Mouse (Mus musculus): ENCODE measurements around the gene Tstd1.

Tstd1 gene

DNA sequence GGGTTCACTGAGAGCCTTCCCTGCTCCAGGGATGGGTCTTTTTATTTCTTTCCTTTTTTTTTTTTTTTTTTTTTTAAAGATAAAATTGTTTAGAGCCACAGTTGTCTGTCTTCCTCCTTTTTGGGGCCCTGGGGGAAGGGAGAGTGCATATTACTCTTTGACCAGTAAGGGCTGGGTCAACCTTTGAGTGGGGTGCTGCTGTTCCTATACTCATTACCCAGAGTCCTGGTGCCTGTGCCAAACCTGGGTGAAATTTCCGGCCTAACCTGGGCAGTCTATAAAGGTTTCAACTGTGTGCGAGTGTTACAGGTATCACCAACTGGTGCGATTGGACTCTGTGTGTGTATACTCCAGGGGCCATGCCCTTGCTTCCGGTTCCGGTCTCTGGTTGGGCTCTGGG, at the start of gene Tstd1:
Gene Tstd1 (plus strand): TSS at position 213 of the 400 bp plus-strand sequence.
- no peak for DNase-seq (ENCODE audit: low spot score)

DNA sequence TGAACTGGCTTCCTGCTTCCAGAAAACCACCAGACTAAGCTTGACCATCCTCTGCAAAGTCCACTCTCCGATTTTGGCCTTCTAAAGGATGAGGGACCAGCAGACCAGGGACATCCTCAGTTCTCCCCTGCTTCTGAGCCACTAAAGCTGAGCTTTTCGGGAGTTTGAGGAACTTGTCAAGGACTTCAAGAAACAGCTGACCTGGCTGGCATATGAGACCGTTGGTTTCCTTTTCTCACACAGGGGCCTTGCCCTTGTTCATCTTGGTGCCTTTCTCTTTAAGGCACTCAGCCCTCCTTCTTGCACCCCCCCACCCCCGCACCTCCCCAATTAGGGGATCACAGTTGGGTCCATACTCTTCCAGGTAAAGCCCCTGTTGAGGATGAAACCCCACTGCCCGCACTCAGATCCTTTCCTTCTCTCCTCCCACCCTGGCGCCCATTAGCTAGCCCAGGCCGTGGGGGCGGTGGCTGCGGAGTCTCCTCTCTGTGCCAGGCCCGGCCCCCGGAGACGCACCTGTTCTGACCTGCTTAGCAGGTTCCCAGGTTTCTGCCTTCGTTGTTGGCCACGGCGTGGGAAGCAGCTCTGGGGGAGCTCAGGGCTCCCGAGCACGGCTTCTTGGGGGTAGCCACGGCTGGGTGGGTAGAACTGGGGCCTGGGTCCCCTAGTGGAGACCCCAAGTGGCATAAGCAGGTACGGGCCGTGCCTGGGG, 48.7 kb upstream of the Tstd1 start, which contains the start of gene Nectin4:
Gene Nectin4 (plus strand): TSS at position 255 of the 712 bp plus-strand sequence.
- DNase-seq (ENCODE audit: low spot score) = no peak

DNA sequence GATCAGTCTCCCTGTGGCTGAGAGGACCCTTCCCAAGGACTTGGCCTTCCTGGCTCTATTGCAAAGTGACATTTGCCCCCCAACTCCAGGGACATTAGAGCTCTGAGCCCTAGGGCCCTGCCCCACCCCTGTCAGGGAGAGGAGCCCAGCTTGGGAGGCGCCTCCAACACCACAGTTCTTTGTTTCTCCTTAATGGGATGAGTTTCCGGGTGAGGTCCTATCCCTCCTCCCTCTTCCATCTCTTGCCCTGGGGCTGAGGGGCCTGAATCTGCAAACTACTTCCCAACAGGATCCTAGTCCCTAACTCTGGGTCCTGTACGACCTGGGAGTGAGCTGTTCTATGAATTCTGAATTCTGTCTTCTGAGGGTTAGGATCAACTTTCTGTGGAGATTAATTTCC, 45.8 kb upstream of the Tstd1 start:
- no peak for DNase-seq (ENCODE audit: low spot score)

DNA sequence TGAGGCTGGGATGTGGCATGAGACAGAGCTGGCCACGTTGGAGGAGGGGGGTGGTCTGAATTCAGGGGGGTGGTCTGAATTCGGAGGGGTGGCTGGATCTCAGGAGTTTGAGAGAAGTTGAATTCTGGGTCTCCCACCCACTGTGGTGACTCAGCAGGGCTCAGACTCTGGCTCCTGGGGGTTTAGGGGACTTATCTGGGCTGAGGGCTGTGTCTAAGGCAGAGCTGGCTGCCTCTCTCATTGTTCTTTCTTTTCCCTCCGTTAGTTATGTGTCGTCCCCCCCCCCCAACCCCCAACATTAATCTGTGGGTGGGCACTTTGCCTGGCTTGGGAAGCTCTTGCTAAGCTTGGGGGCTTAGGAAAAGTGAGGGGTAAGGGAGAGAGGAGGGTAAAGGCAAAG, 44.7 kb upstream of the Tstd1 start:
- no peak for DNase-seq (ENCODE audit: low spot score)

DNA sequence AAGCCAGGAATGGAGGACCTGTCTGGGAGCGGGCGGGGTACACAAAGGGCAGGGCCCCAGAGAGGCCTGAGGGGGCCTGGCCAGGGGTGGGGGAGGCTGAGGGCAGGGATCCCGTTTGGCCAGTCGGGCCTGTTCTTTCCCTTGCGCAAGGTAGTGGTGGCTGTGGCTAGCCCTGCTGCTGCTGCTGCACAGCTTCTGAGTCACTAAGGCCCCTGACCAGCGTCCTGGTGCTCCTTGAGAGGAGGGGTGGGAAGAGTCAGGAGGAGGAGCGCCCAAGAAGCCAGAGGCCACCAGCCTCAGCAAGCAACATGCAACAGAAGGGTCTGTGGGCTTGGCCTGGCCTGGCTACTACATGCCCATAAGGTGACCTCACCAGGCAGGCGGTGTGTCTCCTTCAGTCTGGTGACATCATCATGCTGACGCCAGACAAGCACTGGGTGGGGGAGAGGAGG, 43.0 kb upstream of the Tstd1 start:
- no peak for DNase-seq (ENCODE audit: low spot score)

DNA sequence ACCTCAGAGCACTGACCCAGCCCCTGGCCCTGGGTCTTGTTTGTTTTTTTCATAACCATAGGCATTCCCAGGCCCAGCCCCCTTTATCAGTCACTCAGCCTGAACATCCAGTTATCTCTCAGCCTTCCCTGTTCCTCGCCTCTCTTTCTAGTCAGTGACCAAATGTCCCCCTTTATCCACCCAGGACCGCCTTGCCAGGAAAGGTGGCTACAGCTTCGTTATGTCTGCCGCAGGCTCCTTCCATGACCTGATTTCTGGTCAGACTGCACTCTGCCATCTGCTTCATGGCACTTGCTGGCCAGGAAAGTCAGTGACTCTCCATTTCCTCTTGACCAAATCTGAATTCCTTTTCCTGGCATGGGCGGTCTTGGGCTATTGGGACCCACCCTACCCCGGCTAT, 40.4 kb upstream of the Tstd1 start:
- no peak for DNase-seq (ENCODE audit: low spot score)

DNA sequence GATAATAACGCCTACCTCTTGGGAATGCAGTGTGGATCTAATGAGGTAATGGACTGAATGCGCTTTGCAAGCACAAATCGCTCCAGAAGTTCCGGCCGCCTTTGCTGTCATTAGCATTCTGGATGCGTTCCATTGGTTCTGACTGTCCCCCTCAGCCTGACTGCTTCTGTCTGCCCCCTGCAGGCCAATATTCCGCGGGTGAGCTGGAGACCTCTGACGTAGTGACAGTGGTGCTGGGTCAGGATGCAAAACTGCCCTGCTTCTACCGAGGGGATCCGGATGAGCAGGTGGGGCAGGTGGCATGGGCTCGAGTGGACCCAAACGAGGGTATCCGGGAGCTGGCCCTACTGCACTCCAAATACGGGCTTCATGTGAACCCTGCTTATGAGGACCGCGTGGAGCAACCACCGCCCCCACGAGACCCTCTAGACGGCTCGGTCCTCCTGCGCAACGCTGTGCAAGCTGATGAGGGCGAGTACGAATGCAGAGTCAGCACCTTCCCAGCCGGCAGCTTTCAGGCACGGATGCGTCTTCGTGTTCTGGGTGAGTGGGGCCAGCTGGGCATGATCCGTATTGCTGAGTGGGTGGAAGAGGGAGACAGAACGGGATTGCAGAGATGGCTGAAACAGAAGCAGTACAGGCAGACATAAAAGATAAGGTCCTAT, 38.6 kb upstream of the Tstd1 start:
- DNase-seq (ENCODE audit: low spot score) = peak; percentile 63

DNA sequence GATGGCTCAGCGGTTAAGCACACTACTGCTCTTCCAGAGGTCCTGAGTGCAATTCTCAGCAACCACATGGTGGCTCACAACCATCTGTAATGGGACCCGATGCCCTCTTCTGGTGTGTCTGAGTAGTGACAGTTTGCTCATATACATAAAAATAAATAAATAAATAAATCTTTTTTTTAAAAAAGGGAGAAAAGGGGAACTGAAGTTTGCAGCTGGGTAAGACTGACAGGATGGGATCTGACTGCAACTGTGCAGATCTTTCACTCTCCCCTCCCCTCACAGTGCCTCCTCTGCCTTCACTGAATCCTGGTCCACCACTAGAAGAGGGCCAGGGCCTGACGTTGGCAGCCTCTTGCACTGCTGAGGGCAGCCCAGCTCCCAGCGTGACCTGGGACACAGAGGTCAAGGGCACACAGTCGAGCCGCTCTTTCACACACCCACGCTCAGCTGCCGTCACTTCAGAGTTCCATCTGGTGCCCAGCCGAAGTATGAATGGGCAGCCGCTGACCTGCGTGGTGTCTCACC, 36.5 kb upstream of the Tstd1 start:
- no peak for DNase-seq (ENCODE audit: low spot score)

DNA sequence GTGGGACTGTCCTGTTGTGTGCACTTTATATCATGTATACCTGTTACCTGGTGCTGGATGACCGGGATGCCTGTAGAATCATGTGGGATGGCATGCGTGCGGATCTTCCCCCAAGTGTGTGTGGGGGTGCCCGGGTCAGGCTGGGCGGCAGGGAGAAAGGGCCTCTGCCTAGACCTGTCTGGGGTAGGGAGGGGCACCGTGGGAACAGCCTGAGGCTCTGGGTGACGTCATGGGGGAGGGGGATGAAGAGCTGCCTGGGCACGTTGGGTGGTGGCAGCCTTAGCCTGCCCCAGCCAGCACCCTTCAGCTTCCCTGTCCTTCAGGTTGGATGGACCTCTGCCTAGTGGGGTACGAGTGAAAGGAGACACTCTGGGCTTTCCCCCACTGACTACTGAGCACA, 34.3 kb upstream of the Tstd1 start:
- no peak for DNase-seq (ENCODE audit: low spot score)

DNA sequence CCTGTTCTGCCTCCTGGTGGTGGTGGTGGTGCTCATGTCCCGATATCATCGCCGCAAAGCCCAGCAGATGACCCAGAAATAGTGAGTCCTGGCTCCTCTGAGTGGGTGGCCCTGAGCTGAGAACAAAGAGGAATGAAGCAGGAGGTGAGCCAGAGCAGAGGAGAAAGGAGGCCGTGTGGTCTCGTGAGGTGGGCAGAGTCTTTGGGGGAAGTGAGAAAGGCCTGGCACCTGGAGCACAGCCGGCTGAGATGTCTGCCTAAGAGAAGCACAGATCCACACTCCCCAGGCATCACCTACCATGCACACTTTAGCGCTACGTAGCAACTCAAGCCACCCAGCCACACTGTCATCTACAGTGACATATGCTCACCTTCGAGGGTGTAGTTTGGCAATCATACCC, 33.5 kb upstream of the Tstd1 start:
- DNase-seq (ENCODE audit: low spot score) = no peak

DNA sequence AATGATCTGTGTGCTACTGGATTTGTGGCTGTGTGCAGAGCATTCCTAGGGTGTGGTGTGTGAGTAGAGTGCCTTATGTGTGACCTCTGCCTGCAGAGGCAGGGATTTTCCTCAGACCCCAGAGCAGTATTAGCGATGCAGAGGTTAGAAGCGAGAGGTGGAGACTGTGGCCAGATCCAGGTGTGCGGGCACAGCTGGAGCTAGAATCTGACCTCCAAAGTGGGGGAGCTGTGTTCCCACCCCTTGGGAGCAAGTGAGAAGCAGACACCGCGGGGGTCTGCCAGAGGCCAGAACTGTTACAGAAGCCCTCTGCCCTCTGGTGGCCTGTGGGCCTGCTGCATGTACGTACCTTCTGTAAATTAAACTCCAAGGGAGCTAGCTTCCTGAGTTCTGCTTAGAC, 31.6 kb upstream of the Tstd1 start:
- no peak for DNase-seq (ENCODE audit: low spot score)

DNA sequence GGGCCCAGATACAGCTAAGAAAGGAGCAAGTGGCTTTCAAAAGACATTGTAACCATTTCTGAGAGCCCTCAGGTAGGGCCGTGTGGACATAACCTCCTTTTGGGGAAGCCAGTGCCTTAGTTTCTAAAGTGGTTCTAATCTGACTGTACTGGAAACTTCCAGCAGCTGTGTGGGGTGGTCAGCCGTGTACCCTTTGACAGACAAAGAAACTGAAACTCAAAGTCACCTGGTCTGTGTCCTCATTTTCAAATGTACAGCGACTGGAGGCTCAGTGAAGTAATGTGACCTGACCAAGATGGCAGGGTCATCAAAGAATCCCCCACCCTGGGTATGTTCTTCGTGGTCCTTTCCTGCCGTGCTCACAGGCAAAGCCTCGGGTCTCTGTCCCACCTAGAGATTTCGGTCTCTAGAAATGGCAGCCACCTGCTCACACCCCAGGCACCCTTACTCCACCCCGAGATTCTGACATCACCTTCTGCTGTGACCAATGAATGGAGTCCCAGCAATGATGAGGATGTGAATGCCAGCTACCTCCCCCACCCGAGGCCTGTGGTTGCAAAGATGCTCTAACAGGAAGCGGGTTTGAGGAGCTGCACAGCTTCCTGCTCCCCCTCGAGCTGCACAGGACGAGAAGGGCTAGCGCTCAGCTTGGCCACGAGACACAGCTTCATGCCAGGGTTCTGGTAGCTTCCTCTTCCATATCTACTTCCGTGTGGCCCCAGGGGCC, 30.1 kb upstream of the Tstd1 start, which contains the start of gene Arhgap30:
Gene Arhgap30 (plus strand): TSS at position 579 of the 727 bp plus-strand sequence.
- no peak for DNase-seq (ENCODE audit: low spot score)

DNA sequence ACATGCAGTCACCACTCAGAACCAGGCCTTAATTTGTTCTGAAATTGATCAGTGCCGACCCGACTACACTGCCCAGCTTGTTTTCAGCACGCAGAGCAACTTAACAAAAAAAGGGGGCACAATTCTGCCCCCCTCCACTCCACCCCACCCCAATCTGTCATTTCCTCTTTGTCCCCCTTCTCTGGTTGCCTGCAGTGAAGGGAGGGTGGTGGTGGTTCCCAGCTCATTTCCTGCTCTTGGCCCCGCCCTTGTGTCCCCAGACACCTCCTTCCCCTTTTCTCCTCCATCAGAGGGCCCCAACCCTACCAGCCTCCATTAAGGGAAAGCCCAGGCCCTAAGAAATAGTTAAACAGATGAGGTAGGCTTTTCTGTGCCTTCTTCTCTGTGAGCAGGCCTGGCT, 28.6 kb upstream of the Tstd1 start:
- DNase-seq (ENCODE audit: low spot score) = no peak

DNA sequence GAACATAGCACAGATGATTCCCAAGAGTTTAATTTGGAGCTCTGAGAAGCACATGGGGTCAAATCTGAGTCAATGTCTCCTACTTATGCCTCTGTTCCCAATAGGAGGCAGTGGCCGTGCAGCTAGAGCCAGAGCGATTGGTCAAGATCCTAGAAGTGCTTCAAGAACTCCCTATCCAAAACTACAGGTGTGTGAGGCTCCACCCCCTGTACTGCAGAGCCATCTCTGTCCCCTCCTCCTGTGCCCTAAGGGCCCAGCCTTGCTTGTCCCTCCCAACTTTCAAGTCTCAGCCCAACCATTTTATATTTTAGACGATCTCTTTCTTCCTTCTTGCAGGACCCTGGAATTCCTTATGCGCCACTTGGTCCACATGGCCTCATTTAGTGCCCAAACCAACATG, 16.9 kb upstream of the Tstd1 start:
- no peak for DNase-seq (ENCODE audit: low spot score)

DNA sequence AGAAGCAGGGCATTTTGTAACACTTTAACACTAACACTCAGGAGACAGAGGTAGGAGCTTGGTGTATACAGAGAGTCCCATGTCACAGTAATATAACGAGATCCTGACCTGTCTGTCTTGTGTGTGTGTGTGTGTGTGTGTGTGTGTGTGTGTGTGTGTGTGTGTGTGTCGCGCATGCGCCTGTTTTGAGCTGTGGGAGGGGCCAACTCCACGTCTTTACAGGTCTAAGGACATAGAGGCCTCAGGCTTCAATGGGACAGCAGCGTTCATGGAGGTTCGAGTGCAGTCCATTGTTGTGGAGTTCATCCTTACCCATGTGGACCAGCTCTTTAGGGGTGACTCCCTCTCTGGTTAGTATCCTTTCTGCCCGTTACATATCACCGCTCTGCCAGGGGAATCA, 15.7 kb upstream of the Tstd1 start:
- DNase-seq (ENCODE audit: low spot score) = no peak

DNA sequence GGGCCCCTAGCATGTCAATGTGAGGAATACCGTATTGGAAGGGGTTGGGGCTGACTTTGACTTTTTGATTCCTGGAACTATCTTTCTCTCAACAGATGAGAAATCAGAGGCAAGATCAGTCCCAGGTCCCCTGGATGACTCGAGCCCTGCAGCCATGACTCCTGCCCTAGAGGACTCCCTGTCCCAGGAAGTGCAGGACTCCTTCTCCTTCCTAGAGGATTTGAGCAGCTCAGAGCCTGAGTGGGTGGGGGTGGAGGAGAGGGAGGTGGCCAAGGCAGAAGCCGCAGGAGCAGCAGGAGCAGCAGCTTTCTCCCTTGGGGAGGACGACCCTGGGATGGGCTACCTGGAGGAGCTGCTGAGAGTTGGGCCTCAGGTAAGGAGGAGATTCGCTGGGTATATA, 11.4 kb upstream of the Tstd1 start:
- DNase-seq (ENCODE audit: low spot score) = no peak

DNA sequence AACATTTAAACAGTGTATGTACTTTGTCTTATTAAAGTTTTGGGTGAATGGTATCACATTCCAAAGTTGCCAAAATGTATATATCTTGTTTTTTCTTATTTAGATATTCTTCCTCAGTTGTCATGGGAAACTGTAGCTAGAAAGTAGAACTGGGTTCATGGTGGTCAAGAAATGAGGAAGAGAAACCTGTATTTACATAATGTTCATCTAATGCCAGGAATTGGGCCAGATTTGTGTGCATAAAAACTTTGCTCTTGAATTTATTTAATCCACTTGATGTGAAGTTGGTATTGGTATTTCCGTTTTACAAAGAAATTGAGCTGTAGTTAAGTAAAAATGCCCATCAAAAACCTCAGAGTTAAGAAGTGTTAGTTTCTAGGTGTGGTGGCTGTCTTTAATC, 8.4 kb upstream of the Tstd1 start:
- no peak for DNase-seq (ENCODE audit: low spot score)

DNA sequence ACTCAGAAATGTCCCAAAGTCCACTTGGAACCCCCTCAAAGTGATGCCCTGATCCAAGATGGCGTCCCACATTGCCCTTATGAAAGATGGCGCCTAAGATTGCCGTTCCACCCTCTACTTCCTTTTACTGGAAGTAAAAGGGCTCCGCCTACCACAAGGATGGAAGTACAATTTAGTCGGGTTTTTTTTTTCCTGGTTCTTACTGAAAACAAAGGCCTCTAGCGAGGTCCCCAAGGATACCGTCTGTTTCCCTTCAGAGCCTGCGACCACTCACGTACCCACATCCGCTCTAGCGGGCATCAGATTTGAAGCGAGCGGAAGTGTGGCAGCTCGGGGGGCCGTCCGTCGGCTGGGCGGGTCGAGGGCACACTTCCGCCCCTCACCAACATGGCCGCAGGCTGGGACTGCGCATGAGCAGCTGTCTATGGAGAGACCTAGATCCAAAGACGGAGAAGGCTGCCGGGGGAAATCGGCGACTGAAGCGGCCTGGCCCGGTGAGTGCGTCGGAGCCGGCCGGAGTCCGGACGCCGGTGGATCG, 7.7 kb upstream of the Tstd1 start, which contains the start of gene Usf1:
Gene Usf1 (plus strand): TSS at position 367 of the 538 bp plus-strand sequence.
- peak; percentile 93 for DNase-seq (ENCODE audit: low spot score)

DNA sequence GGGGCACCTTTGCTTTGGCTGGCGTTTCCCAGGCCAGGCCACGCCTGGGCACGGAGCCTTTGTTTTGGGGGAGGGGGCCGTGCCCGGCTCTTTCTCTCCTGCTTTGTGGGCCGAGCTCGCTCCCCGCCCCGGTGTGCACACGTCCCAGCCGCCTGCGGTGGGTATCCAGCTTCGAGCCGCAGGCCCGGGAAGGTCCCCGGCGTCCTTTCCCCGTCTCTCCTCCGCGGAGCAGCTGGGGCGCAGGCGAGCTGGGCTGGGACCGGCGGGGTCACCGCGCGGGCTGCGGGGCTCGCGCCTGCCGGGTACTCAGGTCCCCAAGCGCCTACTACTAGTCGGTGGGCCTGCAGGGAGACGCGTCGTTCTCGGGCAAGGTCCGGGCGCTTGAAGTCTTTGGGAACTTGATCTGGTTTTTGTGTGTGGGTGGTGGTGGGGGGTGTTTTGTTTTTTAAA, 7.2 kb upstream of the Tstd1 start:
- DNase-seq (ENCODE audit: low spot score) = no peak

DNA sequence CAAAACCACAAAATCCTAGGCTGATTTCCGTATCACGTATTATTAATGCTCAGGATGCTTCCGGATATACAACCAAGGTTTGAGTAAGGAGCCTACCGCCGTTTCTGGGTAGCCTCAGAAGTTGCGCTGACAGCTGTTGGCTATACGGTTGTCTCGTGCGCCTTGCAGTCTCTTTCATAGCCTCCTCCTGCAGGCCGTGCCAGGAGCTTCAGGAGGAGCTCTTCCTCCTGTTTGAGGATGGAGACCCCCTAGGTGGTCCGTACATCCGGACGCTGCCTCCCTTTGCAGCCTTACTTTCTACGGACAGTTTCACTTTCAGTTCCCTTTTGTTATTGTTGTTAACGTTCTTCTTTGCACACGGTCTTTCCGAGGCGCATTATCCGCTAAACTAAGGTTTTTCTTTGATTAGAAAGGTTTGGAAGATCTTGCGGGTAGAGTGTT, 6.7 kb upstream of the Tstd1 start:
- no peak for DNase-seq (ENCODE audit: low spot score)

DNA sequence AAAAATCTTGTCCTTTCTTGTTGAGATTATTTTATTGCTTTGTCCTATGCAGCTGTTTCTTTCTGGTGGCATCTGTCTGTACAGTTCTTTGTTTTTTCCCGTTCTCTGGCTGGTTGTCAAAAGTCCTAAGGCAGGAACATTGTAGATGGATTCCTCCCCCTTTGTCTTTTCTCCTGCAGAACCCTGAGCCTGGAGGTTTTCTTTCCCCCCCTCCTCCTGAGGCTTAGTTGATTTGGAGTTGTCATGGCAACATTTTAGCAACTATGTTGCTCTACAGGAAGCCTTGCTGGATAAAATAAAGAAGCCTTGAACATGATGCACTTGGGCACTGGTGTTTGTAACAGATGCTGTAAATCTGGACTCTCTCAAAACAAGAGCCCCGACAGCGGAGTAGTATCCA, 6.2 kb upstream of the Tstd1 start:
- DNase-seq (ENCODE audit: low spot score) = no peak

DNA sequence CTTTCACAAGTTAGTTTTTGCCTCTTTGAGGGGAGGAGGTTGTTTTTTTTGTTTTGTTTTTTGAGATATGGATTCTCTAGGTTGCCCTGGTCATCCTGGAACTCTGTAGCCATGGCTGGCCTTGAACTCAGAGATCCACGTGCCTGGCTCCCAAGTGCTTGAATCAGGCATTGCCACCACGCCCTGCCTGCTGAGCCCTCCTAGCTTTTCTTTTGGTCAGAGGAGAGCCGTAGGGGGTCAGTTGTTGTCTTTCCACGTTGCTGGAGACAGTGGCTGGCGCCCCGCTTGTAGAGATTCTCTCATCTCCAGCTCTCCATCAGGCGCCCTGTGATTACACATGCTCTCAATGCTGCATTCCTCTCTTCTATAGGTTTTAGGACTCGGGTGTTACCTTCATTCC, 5.1 kb upstream of the Tstd1 start:
- no peak for DNase-seq (ENCODE audit: low spot score)
